Mouse (Mus musculus) spleen, adult 2 months (tissue): ENCODE data around the gene Clcn3.

ENCODE experiments used
- CTCF ChIP-seq: fragments of 200-500 bp; IDR thresholded peaks from 2 replicates; pipeline ENCODE4 v1.5.1; 2011; ENCODE audit warnings: mild to moderate bottlenecking, inconsistent platforms; ENCODE audit not compliant: insufficient read depth, insufficient read length, insufficient replicate concordance; ENCODE audit errors: extremely low read depth
- POLR2A ChIP-seq: fragments of 200-500 bp; IDR thresholded peaks from 2 replicates; pipeline ENCODE4 v1.6.1; 2011; ENCODE audit warnings: low read depth, low read length, inconsistent platforms

DNA sequence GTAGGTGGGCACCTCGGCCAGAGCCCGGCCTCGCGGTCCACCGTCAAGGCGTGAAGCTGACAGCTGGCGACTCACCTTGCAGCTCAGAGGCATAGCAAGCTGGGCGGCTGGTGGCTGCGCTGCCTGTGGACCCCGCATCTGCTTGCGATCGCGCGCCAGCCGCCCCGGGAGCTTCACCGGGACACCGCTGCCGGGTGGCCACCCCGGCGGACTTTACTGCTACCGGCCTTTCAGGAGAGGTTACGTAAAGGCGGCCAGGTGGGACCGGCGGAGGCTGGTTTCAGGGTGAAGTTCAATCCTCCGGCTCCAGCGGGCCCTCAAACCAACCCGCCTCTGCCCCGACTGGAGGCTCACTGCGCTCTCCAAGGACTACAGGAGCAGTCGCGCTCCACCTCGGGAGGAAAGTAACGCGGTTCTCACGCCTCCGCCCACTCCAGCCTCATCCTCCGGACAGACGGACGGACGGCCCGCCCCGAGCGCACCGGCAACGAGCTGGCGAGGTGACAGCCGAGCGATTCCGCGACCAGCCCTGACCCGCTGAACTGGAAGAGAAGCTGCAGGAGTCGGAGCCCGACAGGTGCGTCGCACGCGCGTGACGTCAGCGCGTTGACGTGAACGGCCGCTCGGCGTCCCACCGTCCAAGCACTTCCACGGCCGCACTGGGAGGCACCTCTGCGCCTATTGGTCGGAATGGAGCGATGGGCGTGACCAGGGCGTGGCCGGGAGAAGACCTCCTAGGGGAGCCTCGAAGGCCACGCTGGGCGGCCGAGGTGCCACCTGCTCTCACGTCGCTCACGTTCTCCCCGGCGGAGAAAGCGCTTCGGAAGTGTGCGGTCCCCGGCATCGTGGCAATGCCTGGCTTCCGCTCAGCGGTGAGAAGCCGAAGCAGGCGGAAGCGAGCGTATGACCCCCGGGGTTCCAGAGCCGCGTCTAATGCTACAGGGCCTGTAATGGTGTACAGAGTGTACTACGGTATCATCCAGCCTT is at the start of gene Clcn3:
- no peak for TF ChIP-seq CTCF
- peak; percentile 64 for TF ChIP-seq POLR2A
